Mouse (Mus musculus) liver, embryonic 11.5 days (tissue): Measurements from ENCODE around the gene Scn3b. TPM values are rescaled to one million over a fixed set of nuclear protein-coding genes. Genes with fewer than 3 reads are reported as not detected.

Experiments
- ATAC-seq: fragments of 200-750 bp; cut with Nextera tagmentation; replicated peaks from 2 replicates; pipeline ENCODE4 v1.8.0; 2017; ENCODE audit warnings: moderate number of reproducible peaks, mild to moderate bottlenecking, moderate TSS enrichment, moderate library complexity; ENCODE audit not compliant: low FRiP score
- DNase-seq: peaks from one replicate; pipeline ENCODE4 v3.0.0-alpha.2; 2017; ENCODE audit warnings: low spot score
- H3K27ac ChIP-seq: fragments of 300-500 bp; sonication (generic); 2 replicates; pipeline ENCODE4 v1.5.1; 2014; ENCODE audit warnings: mild to moderate bottlenecking, low read depth, low read length, control low read depth
- H3K27me3 ChIP-seq: fragments of 300-500 bp; sonication (generic); replicated peaks from 2 replicates; pipeline ENCODE4 v1.6.1; 2014; ENCODE audit warnings: low read length, mixed read lengths; ENCODE audit not compliant: control insufficient read depth, insufficient read depth
- H3K36me3 ChIP-seq: fragments of 300-500 bp; sonication (generic); 2 replicates; pipeline ENCODE4 v1.6.1; 2014; ENCODE audit warnings: mild to moderate bottlenecking, low read length, moderate library complexity, mixed read lengths; ENCODE audit not compliant: control insufficient read depth, insufficient read depth
- H3K4me1 ChIP-seq: fragments of 300-500 bp; sonication (generic); replicated peaks from 2 replicates; pipeline ENCODE4 v1.6.1; 2014; ENCODE audit warnings: low read length, mixed read lengths; ENCODE audit not compliant: control insufficient read depth, insufficient read depth
- H3K4me2 ChIP-seq: fragments of 300-500 bp; sonication (generic); 2 replicates; pipeline ENCODE4 v1.6.1; 2014; ENCODE audit warnings: mild to moderate bottlenecking, control low read depth, moderate library complexity
- H3K4me3 ChIP-seq: fragments of 300-500 bp; sonication (generic); 2 replicates; pipeline ENCODE4 v1.5.1; 2014; ENCODE audit warnings: low read depth, low read length, control low read depth
- H3K9ac ChIP-seq: fragments of 300-500 bp; sonication (generic); 2 replicates; pipeline ENCODE4 v1.6.1; 2014; ENCODE audit warnings: low read depth, low read length, control low read depth
- H3K9me3 ChIP-seq: fragments of 300-500 bp; sonication (generic); 2 replicates; pipeline ENCODE4 v1.6.1; 2016; ENCODE audit warnings: low read length, inconsistent platforms, mixed read lengths; ENCODE audit not compliant: control insufficient read depth
- WGBS: fragments of 180-500 bp; shearing (Covaris S2); extraction: QIAGEN DNeasy Blood & Tissue Kit; methylation state at CpG from one replicate; pipeline ENCODE4 v1.1.7; 2014; 5-methylcytosine and 5-hydroxymethylcytosine counted together
- polyA plus RNA-seq: library from polyadenylated mRNA; unstranded; fragments of >200 nt; fragmentation: Nextera tagmentation; extraction: Ambion mirVana; gene quantifications from 2 replicates; pipeline ENCODE4 v1.2.1, GENCODE M21; 2014

The Scn3b gene
- polyA plus RNA-seq, 1 experiment from 2014 or later = 0.22 TPM

DNA sequence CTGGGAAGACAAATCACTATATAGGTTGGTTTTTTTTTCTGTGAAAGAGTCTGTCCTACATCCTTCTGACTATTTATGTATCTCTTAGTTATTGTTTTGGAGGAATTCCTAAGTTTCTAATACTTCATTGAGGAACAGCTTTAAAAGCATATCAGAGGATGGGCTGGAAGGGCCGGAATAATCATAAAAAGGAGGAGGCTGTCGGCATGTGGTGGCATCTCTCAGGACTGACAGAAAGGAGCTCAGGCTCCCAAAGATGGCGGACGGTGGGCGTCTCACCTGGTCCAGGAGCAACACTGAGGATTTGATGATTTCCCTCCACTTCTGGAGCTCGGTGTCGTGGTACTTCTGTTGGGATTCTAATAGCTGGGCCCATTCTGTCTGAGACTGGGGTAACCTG is 30.3 kb downstream of the Scn3b start:
- Histone ChIP-seq H3K27ac (no peak overlapping the region), H3K9me3 (no peaks in the 10 kb centered on the region), H3K4me2 (no peak overlapping the region), H3K27me3 (no peaks in the 10 kb centered on the region), H3K4me1 (no peaks in the 10 kb centered on the region), H3K9ac (no peak overlapping the region), H3K4me3 (no peak overlapping the region), H3K36me3 (no peaks in the 10 kb centered on the region)
- DNase-seq = no peak
- WGBS = 86% methylated on average over 7 of the region's 7 CpGs
- no peak for ATAC-seq

GRCm38 (mm10) chr9:40300018-40300989 is 31.3 kb downstream of the Scn3b start:
- Histone ChIP-seq H3K27me3 (no peaks in the 10 kb centered on the region), H3K4me1 (no peaks in the 10 kb centered on the region), H3K36me3 (no peaks in the 10 kb centered on the region), H3K9ac (no peak overlapping the region), H3K27ac (no peak overlapping the region), H3K4me2 (no peak overlapping the region), H3K9me3 (no peaks in the 10 kb centered on the region), H3K4me3 (no peak overlapping the region)
- WGBS = 84% methylated on average over 15 of the region's 15 CpGs
- DNase-seq (no peak), ATAC-seq (no peak)

DNA sequence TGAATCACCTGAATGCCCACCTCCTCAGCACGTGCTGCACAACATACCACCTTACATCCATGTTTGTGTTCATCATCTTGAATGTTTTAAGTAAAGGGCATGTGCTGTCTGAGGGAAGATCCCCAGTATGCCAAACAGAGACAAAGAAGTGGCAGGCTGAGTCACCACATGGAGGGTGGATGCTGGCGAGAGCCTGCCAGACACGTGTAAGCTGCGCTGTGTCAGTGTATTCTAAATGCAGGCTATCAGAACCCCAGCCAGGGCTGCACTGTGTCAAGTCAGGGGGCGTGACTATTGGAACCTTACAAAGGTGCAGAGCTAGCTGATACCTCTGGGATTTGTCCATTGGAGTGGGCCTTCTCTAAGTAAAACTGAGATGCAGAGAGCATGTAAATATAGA is 32.5 kb downstream of the Scn3b start:
- 85% methylated on average over 5 of the region's 5 CpGs for WGBS
- Histone ChIP-seq H3K9me3 (no peaks in the 10 kb centered on the region), H3K4me3 (no peak overlapping the region), H3K4me2 (no peak overlapping the region), H3K27me3 (no peaks in the 10 kb centered on the region), H3K4me1 (no peaks in the 10 kb centered on the region), H3K27ac (no peak overlapping the region), H3K36me3 (no peaks in the 10 kb centered on the region), H3K9ac (no peak overlapping the region)
- no peak for DNase-seq
- ATAC-seq = no peak

DNA sequence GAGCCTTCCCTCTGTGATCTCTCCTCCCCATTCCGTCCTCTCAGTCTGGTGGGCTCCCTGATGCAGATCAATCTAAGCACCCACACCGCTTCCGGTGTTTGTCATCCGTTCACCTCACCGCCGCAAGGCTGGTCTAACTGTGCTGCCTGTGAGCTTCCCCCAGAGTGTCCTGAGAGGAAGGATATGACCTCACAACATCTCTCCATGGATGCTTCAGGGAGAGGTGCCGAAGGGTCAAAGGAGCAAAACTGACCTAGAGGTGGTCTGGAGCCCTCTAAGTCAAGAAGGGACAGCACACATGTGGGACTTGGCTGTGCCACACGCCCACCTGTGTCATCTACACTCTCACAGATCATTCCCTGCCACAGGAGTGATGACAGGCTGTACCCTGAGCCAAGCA is 33.4 kb downstream of the Scn3b start:
- Histone ChIP-seq H3K36me3 (no peaks in the 10 kb centered on the region), H3K9ac (no peak overlapping the region), H3K9me3 (no peaks in the 10 kb centered on the region), H3K4me3 (no peak overlapping the region), H3K4me1 (no peaks in the 10 kb centered on the region), H3K27ac (no peak overlapping the region), H3K27me3 (no peaks in the 10 kb centered on the region), H3K4me2 (no peak overlapping the region)
- ATAC-seq (no peak), DNase-seq (no peak)
- 82% methylated on average over 8 of the region's 8 CpGs for WGBS

GRCm38 (mm10) chr9:40304243-40304642 is 35.2 kb downstream of the Scn3b start:
- H3K36me3 ChIP-seq = no peaks in the 10 kb centered on the region
- 90% methylated on average over 8 of the region's 8 CpGs for WGBS

DNA sequence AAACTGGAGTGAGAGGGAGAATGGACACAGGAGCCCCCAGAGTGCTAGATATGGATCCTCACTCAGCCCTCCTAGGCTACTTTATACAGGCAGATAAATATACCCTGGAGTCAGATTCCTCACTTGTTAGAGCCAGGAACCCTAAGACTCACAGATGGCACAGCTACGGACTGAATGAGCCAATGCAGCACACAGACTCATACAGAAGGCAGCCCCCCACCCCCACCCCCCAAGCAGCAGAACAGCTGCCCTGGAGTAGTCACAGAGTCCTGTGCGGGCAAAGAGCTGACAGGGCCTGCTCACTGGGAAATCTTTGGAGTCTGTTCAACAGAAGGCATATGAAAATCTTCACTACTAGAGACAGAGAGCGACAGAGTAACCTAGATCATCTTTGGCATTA is 38.3 kb downstream of the Scn3b start:
- no peaks in the 10 kb centered on the region for H3K9me3 ChIP-seq
- DNase-seq = no peak
- 86% methylated on average over 3 of the region's 3 CpGs for WGBS
- H3K27me3 ChIP-seq = no peaks in the 10 kb centered on the region
- ATAC-seq = no peak
- no peaks in the 10 kb centered on the region for H3K4me1 ChIP-seq
- no peak overlapping the region for H3K27ac ChIP-seq
- H3K9ac ChIP-seq = no peak overlapping the region
- no peaks in the 10 kb centered on the region for H3K36me3 ChIP-seq
- H3K4me2 ChIP-seq = no peak overlapping the region
- H3K4me3 ChIP-seq = no peak overlapping the region

More at GRCm38 (mm10) chr9:40304243-40304642, 35.2 kb downstream of the Scn3b start:
- ATAC-seq = no peak
- H3K27me3 ChIP-seq = no peaks in the 10 kb centered on the region
- no peak overlapping the region for H3K4me2 ChIP-seq
- no peak overlapping the region for H3K4me3 ChIP-seq
- no peak for DNase-seq
- H3K4me1 ChIP-seq = no peaks in the 10 kb centered on the region
- no peak overlapping the region for H3K27ac ChIP-seq
- H3K9me3 ChIP-seq = no peaks in the 10 kb centered on the region
- no peak overlapping the region for H3K9ac ChIP-seq

DNA sequence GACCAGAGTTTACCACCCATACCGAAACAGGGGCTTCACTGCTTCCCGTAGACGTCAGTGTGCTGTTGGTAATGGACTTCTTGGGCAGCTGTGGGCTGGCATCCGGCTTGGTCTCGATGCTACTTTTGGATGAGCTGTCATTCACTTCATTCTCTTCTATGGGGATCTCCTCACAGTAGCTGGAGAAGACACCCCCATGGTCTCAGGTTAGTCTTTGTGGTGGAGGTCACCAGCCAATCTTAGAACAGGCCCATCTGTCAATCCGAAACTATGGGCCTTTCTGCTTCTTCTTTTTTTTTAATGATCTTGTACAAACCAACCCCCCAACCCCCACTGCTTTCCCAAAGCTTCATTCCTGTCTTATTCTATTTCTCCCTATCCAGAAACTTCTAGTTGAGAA is 40.9 kb downstream of the Scn3b start:
- H3K9ac ChIP-seq = no peak overlapping the region
- H3K4me3 ChIP-seq = no peak overlapping the region
- H3K36me3 ChIP-seq = no peaks in the 10 kb centered on the region
- H3K27me3 ChIP-seq = no peaks in the 10 kb centered on the region
- ATAC-seq (no peak), DNase-seq (no peak)
- H3K4me2 ChIP-seq = no peak overlapping the region
- 93% methylated on average over 6 of the region's 6 CpGs for WGBS
- no peaks in the 10 kb centered on the region for H3K4me1 ChIP-seq
- H3K9me3 ChIP-seq = no peaks in the 10 kb centered on the region
- H3K27ac ChIP-seq = no peak overlapping the region

GRCm38 (mm10) chr9:40311813-40312212 is 42.8 kb downstream of the Scn3b start:
- Histone ChIP-seq H3K9me3 (no peaks in the 10 kb centered on the region), H3K4me1 (no peaks in the 10 kb centered on the region), H3K36me3 (no peaks in the 10 kb centered on the region), H3K27ac (no peak overlapping the region), H3K4me2 (no peak overlapping the region), H3K4me3 (no peak overlapping the region), H3K9ac (no peak overlapping the region), H3K27me3 (no peaks in the 10 kb centered on the region)
- ATAC-seq = no peak
- WGBS = 78% methylated on average over 9 of the region's 9 CpGs
- no peak for DNase-seq
